Mouse (Mus musculus): ENCODE results near the gene Kifc1. TPM values are rescaled to one million over a fixed set of nuclear protein-coding genes. Genes with fewer than 3 reads are reported as not detected.

Gene Kifc1
- polyA plus RNA-seq, 1 experiment, result 2.2 TPM

GRCm38 (mm10) chr17:33924577-33925283 is 34.3 kb upstream of the Kifc1 start:
- WGBS, result 84% methylated on average over 10 of the region's 10 CpGs
- no peak for DNase-seq

GRCm38 (mm10) chr17:33921361-33921760 is 30.9 kb upstream of the Kifc1 start:
- WGBS, result 89% methylated on average over 7 of the region's 7 CpGs
- TF ChIP-seq POLR2A (IDR thresholded peaks at IDR 0.05; ENCODE audit: borderline replicate concordance, insufficient read depth, low read length), result no peak
- DNase-seq, result no peak
- H3K27me3 ChIP-seq (ENCODE audit: control insufficient read depth, insufficient read depth, low read length), result no peaks in the 10 kb centered on the region
- no peak overlapping the region for H3K4me3 ChIP-seq (replicated peaks; ENCODE audit: insufficient read depth, low read depth, low read length)
- no peak overlapping the region for H3K27ac ChIP-seq (ENCODE audit: insufficient read depth, low read length)
- H3K4me1 ChIP-seq (ENCODE audit: control insufficient read depth, insufficient read depth, low read length), result peaks cover 11% of the 10 kb centered on the region

More at GRCm38 (mm10) chr17:33924577-33925283, 34.3 kb upstream of the Kifc1 start:
- H3K27me3 ChIP-seq (ENCODE audit: control insufficient read depth, insufficient read depth, low read length), result no peaks in the 10 kb centered on the region
- H3K27ac ChIP-seq (ENCODE audit: insufficient read depth, low read length), result no peak overlapping the region
- TF ChIP-seq CTCF (IDR thresholded peaks at IDR 0.05; ENCODE audit: borderline replicate concordance, insufficient read depth, low read depth, low read length) (peak; percentile 41; the same call in 1 of the 2 replicates), POLR2A (IDR thresholded peaks at IDR 0.05; ENCODE audit: borderline replicate concordance, insufficient read depth, low read length) (no peak)
- no peak overlapping the region for H3K4me3 ChIP-seq (replicated peaks; ENCODE audit: insufficient read depth, low read depth, low read length)
- no peaks in the 10 kb centered on the region for H3K4me1 ChIP-seq (ENCODE audit: control insufficient read depth, insufficient read depth, low read length)

- TF ChIP-seq CTCF (IDR thresholded peaks at IDR 0.05; ENCODE audit: borderline replicate concordance, insufficient read depth, low read depth, low read length) (peak; percentile 90), POLR2A (IDR thresholded peaks at IDR 0.05; ENCODE audit: borderline replicate concordance, insufficient read depth, low read length) (no peak)
- peaks cover 11% of the 10 kb centered on the region for H3K4me1 ChIP-seq (ENCODE audit: control insufficient read depth, insufficient read depth, low read length)
- DNase-seq, result peak; percentile 85 to 90
- H3K27ac ChIP-seq (ENCODE audit: insufficient read depth, low read length), result no peak overlapping the region
- peak overlapping the region; percentile 98 for H3K4me3 ChIP-seq (replicated peaks; ENCODE audit: insufficient read depth, low read depth, low read length)
- H3K27me3 ChIP-seq (ENCODE audit: control insufficient read depth, insufficient read depth, low read length), result no peaks in the 10 kb centered on the region
- WGBS, result under 1% methylated on average over 36 of the region's 36 CpGs
Measured at GRCm38 (mm10) chr17:33920282-33921097, 30.0 kb upstream of the Kifc1 start.

DNA sequence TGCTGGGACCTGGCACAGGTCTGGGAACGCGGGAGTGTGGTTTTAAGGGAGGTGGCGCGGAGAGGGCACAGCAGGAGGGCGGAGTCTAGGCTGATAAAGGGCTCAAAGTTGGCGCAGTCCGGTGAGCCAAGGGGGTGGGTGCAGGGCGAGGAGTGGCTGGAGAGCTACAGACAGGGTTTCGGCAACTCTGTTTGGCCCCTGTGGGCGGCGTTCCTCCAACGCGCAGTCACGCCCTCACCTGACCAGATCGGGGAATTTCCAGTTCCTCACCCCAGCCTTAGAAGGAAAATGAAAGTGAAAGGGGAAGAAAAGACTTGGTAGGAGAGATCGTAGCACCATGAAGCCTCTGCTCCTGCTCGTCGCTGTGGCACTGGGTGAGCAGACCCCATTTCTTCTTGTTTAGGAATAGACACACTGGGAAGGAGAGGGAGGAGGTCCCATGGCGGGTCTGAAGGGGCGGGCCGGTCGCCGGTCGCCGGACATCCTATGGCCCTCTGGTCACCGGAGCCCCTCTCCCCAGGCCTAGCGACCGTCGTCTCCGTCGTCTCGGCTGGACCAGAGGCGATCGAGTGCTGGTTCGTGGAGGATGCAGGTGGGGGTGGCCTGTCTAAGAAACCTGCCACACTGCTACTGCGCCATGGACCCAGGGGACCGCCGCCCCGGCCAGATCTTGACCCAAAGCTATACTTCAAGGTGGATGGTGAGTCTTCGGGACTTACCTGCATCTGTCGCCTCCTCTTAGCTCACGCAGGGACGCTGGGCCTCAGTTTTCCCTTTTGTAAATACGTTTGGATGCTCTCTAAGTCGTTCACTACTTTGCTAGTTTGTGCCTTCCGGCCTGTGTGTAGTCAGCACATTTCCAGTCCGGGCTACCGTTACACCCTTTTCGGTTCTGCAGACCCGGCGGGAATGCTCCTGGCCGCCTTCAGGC is 29.2 kb upstream of the Kifc1 start:
- 1% methylated on average over 52 of the region's 52 CpGs for WGBS

DNA sequence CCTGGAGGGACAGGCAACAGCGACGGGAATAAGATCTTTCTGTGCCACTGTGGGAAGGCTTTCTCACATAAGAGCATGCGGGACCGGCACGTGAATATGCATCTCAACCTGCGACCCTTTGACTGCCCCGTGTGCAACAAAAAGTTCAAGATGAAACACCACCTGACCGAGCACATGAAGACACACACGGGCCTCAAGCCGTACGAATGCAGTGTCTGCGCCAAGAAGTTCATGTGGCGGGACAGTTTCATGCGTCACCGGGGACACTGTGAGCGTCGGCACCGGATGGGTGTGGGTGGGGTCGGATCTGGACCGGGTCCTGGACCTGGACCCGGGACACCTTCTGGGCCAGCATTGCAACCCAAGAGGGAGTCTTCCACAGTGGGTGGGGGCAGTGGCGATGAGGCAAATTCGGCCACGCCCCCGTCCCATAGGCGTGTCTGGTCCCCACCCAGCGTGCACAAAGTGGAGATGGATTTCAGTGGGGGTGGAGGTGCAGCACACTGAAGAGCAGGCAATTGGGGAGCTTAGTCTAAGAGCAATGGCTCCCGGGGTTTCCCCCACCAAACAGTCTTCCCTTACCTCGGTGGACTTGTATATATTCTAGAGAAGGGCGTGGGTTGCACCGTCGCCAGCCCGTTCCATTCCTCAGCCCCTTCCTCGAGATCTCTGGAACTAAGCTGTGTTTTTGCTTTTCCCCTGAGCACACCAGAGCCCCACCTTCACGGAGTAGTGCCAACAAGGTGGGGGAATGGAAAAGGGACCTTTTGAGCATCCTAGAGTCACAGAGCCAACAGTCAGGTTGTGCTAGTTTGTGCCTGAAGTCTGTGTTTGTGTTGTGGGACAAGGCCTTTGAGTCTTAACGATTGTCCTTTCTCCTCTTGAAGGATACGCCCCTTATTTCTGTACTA is 28.1 kb upstream of the Kifc1 start:
- H3K4me3 ChIP-seq (replicated peaks; ENCODE audit: insufficient read depth, low read depth, low read length), result peak overlapping the region; percentile 98
- H3K27me3 ChIP-seq (ENCODE audit: control insufficient read depth, insufficient read depth, low read length), result no peaks in the 10 kb centered on the region
- no peak overlapping the region for H3K27ac ChIP-seq (ENCODE audit: insufficient read depth, low read length)
- no peak for TF ChIP-seq CTCF (IDR thresholded peaks at IDR 0.05; ENCODE audit: borderline replicate concordance, insufficient read depth, low read depth, low read length)
- TF ChIP-seq POLR2A (IDR thresholded peaks at IDR 0.05; ENCODE audit: borderline replicate concordance, insufficient read depth, low read length), result no peak
- peaks cover 11% of the 10 kb centered on the region for H3K4me1 ChIP-seq (ENCODE audit: control insufficient read depth, insufficient read depth, low read length)
- DNase-seq, result peak; percentile 22 to 27
- WGBS, result 51% methylated on average over 37 of the region's 37 CpGs

More for the DNA sequence above, 29.2 kb upstream of the Kifc1 start:
- Histone ChIP-seq H3K27me3 (ENCODE audit: control insufficient read depth, insufficient read depth, low read length) (no peaks in the 10 kb centered on the region), H3K27ac (ENCODE audit: insufficient read depth, low read length) (peak overlapping the region; percentile 26), H3K4me3 (replicated peaks; ENCODE audit: insufficient read depth, low read depth, low read length) (peak overlapping the region; percentile 98), H3K4me1 (ENCODE audit: control insufficient read depth, insufficient read depth, low read length) (peaks cover 11% of the 10 kb centered on the region)
- 0 out of 2 replicates have a peak, but pooled peaks have one; percentile 26 for TF ChIP-seq CTCF (IDR thresholded peaks at IDR 0.05; ENCODE audit: borderline replicate concordance, insufficient read depth, low read depth, low read length)
- TF ChIP-seq POLR2A (IDR thresholded peaks at IDR 0.05; ENCODE audit: borderline replicate concordance, insufficient read depth, low read length), result no peak
- DNase-seq, result peak; percentile 68 to 69

- Histone ChIP-seq H3K4me3 (replicated peaks; ENCODE audit: insufficient read depth, low read depth, low read length) (no peak overlapping the region), H3K27me3 (ENCODE audit: control insufficient read depth, insufficient read depth, low read length) (no peaks in the 10 kb centered on the region), H3K4me1 (ENCODE audit: control insufficient read depth, insufficient read depth, low read length) (peaks cover 11% of the 10 kb centered on the region), H3K27ac (ENCODE audit: insufficient read depth, low read length) (no peak overlapping the region)
- WGBS, result 75% methylated on average over 18 of the region's 18 CpGs
- TF ChIP-seq POLR2A (IDR thresholded peaks at IDR 0.05; ENCODE audit: borderline replicate concordance, insufficient read depth, low read length) (no peak), CTCF (IDR thresholded peaks at IDR 0.05; ENCODE audit: borderline replicate concordance, insufficient read depth, low read depth, low read length) (no peak)
- peak in 1 of 2 experiments; percentile 15 for DNase-seq
Measured at GRCm38 (mm10) chr17:33917656-33918292, 27.3 kb upstream of the Kifc1 start.

Data from cerebellum, adult 2 months (tissue).